Mouse (Mus musculus): Measurements from ENCODE around the gene Lpin1. TPM values are rescaled to one million over a fixed set of nuclear protein-coding genes. Genes with fewer than 3 reads are reported as not detected.

Gene Lpin1
- polyA plus RNA-seq (2012; rRNA removed), result 20.2 and 22.8 TPM in 2 replicates

GRCm38 (mm10) chr12:16610936-16611335, at the start of gene Lpin1:
Lpin1 (minus strand) TSS chr12:16610966.

GRCm38 (mm10) chr12:16653332-16654093, 42.7 kb upstream of the Lpin1 start, which contains the start of gene Ntsr2:
Ntsr2 (plus strand) TSS chr12:16653382.

Other genes starting within 250 kb of the Lpin1 start
- 10.6 and 11.7 TPM in 2 replicates for gene Ntsr2, start 42.4 kb upstream of the Lpin1 start, polyA plus RNA-seq (2012; rRNA removed)
- 0.84 and 0.94 TPM in 2 replicates for gene Greb1, start 189.9 kb upstream of the Lpin1 start, polyA plus RNA-seq (2012; rRNA removed)
- gene E2f6, start 200.0 kb upstream of the Lpin1 start, polyA plus RNA-seq (2012; rRNA removed), result 29.1 and 34.3 TPM in 2 replicates

Data from central nervous system, embryonic 18 days (tissue).